Mouse (Mus musculus) neural tube, embryonic 14.5 days (tissue): ENCODE measurements around the gene Gm35315. TPM values are rescaled to one million over a fixed set of nuclear protein-coding genes. Genes with fewer than 3 reads are reported as not detected.
"Not testable (repeated sequence)": the region's sequence is repeated elsewhere in the genome, so short reads cannot be mapped to it uniquely, and the experiment has no call there.

ENCODE experiments used
- ATAC-seq: fragments of 200-750 bp; cut with Nextera tagmentation; 2 replicates; pipeline ENCODE4 v1.8.0; 2017; ENCODE audit warnings: low read depth, mild to moderate bottlenecking, moderate TSS enrichment, moderate library complexity
- H3K27ac ChIP-seq: fragments of 300-500 bp; sonication (generic); 2 replicates; pipeline ENCODE4 v1.5.1; 2014; ENCODE audit warnings: low read depth, mild to moderate bottlenecking, control low read depth, low read length, moderate library complexity, mixed read lengths
- H3K27me3 ChIP-seq: fragments of 300-500 bp; sonication (generic); 2 replicates; pipeline ENCODE4 v1.6.1; 2014; ENCODE audit warnings: low read length; ENCODE audit not compliant: control insufficient read depth, insufficient read depth
- H3K36me3 ChIP-seq: fragments of 300-500 bp; sonication (generic); 2 replicates; pipeline ENCODE4 v1.6.1; 2014; ENCODE audit warnings: low read length, mixed read lengths; ENCODE audit not compliant: control insufficient read depth, insufficient read depth
- H3K4me1 ChIP-seq: fragments of 300-500 bp; sonication (generic); 2 replicates; pipeline ENCODE4 v1.6.1; 2014; ENCODE audit warnings: low read length; ENCODE audit not compliant: control insufficient read depth, insufficient read depth
- H3K4me2 ChIP-seq: fragments of 300-500 bp; sonication (generic); 2 replicates; pipeline ENCODE4 v1.6.1; 2014; ENCODE audit warnings: mild to moderate bottlenecking, low read depth, low read length, control low read depth
- H3K4me3 ChIP-seq: fragments of 300-500 bp; sonication (generic); 2 replicates; pipeline ENCODE4 v1.5.1; 2014; ENCODE audit warnings: low read depth, low read length, control low read depth, mixed read lengths
- H3K9ac ChIP-seq: fragments of 300-500 bp; sonication (generic); replicated peaks from 2 replicates; pipeline ENCODE4 v1.6.1; 2014; ENCODE audit warnings: low read depth, mild to moderate bottlenecking, control low read depth, low read length, mixed read lengths
- H3K9me3 ChIP-seq: fragments of 300-500 bp; sonication (generic); 2 replicates; pipeline ENCODE4 v1.6.1; 2016; ENCODE audit warnings: low read length; ENCODE audit not compliant: control insufficient read depth
- WGBS: fragments of 180-500 bp; shearing (Covaris S2); extraction: QIAGEN DNeasy Blood & Tissue Kit; methylation state at CpG from one replicate; pipeline ENCODE4 v1.1.7; 2014; 5-methylcytosine and 5-hydroxymethylcytosine counted together
- polyA plus RNA-seq: library from polyadenylated mRNA; unstranded; fragments of >200 nt; fragmentation: Nextera tagmentation; extraction: Ambion mirVana; gene quantifications from 2 replicates; pipeline ENCODE4 v1.2.1, GENCODE M21; 2014

Gene Gm35315
- polyA plus RNA-seq, 1 experiment from 2014 or later, result 0.50 TPM

DNA sequence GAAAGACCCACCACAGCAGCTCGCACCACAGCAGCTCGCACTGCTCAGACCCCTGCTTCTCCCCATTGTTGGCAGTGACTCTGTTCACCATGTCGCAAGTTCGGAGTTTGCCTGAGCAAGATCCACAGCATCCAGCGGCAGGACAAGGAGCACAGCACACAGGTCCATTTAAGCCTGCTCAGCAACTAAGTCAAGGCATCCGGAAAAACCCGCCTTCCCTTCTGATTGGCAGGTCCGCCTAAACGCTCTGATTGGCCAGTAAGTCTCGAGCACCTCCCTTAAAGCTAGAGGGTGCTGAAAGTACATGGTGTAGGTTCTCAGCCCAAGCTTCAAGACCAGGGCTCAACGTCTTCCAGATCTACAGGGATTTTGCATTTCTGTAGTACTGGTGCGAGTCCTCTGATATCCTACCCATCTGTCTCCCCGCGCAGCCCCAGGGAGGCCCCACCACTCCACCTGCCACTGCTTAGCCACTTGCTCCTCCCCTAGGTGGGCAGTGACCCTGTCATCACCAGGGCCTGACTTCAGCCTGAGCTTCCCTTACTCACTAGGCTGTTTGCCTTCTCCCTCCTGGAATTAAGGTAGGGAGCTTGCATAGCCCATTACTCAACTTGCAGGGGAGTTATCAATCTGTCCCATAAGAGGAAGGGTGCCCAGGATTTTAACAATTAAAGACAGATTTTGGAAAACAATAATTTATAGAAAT, 7.9 kb downstream of the Gm35315 start:
- WGBS, result 42% methylated on average over 14 of the region's 14 CpGs
- Histone ChIP-seq H3K9me3 (no peaks in the 10 kb centered on the region), H3K36me3 (no peaks in the 10 kb centered on the region), H3K4me2 (no peak overlapping the region), H3K27me3 (no peaks in the 10 kb centered on the region), H3K27ac (no peak overlapping the region), H3K4me1 (no peaks in the 10 kb centered on the region), H3K4me3 (no peak overlapping the region), H3K9ac (no peak overlapping the region)
- ATAC-seq, result no peak

DNA sequence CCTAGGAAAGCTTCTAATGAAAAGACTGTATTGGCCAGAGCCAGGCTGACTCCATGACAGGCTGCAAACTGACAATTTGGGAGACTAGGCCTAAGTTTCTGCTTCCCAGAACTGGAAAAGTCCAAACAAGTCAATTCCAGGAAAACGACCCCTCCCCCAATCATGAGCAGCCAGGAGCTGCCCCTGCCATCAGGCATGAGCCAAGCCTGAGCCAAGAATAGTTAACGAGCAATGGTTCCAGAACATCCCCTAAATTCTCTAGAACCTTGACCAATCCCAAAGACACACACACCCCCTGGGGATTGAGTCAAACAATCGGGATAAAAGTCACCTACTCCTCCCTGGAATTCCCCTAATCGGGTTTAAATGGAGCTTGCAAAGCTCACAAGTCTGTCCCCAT, 11.3 kb downstream of the Gm35315 start:
- H3K36me3 ChIP-seq, result no peaks in the 10 kb centered on the region
- WGBS, result 90% methylated on average over 4 of the region's 4 CpGs
- H3K9ac ChIP-seq, result no peak overlapping the region
- no peak overlapping the region for H3K4me2 ChIP-seq
- no peaks in the 10 kb centered on the region for H3K4me1 ChIP-seq
- no peak overlapping the region for H3K27ac ChIP-seq
- H3K27me3 ChIP-seq, result no peaks in the 10 kb centered on the region
- ATAC-seq, result no peak
- no peak overlapping the region for H3K4me3 ChIP-seq
- peaks cover 10% of the 10 kb centered on the region; the same call in 1 of the 2 replicates for H3K9me3 ChIP-seq

DNA sequence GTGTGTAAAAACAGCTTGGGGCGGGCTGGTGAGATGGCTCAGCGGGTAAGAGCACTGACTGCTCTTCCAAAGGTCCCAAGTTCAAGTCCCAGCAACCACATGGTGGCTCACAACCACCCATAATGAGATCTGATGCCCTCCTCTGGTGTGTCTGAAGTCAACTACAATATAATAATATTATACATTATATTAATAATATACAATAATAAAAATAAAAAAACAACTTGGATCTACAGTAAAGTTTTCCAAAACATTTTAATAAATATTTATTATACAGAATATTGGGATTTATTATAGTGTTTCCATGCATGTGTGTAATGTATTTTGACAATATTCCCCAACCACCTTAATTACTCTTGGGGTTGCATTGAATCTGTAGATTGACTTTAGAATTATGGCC, 21.8 kb downstream of the Gm35315 start, which contains the start of gene Gm17655:
Gene Gm17655 (minus strand): TSS at position 101 of the 400 bp plus-strand sequence.
- not testable (repeated sequence) for H3K9ac ChIP-seq, H3K4me1 ChIP-seq, H3K27me3 ChIP-seq, H3K36me3 ChIP-seq, H3K27ac ChIP-seq, H3K4me2 ChIP-seq, H3K4me3 ChIP-seq, H3K9me3 ChIP-seq, ATAC-seq
- 69% methylated on average over 2 of the region's 2 CpGs for WGBS

DNA sequence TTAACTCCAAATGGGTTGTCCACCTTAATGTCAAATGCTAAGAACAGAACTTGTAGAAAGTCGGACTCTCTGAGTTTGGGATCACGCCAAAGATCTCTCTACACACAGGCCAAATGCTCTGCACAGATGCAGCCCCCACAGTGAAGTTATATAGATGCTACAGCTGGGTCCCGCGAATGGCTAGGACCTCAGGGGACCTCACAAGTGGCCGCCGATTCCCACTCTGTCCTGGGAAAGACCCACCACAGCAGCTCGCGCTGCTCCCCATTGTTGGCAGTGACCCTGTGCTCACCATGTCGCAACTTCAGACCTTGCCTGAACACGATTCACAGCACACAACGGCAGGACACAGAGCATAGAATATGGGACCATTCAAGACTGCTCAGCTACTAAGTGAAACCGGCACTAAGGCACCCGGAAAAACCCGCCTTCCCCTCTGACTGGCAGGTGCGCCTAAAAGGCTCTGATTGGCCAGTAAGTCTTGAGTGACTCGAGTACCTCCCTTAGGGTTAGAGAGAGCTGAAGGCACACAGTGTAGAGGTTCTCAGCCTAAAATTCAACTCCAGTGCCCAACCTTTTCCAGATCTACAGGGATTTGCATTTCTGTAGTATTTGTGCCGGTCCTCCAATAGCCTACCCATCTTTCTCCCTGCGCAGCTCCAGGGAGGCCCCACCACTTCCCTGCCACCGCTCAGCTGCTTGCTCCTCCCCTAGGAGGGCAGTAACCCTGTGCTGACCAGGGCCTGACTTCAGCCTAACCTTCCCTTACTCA, 36.4 kb downstream of the Gm35315 start:
- Histone ChIP-seq H3K27me3 (no peaks in the 10 kb centered on the region), H3K4me3 (peak overlapping the region; percentile 36), H3K27ac (no peak overlapping the region), H3K4me1 (no peaks in the 10 kb centered on the region), H3K9me3 (no peaks in the 10 kb centered on the region), H3K9ac (peak overlapping the region; percentile 18), H3K36me3 (no peaks in the 10 kb centered on the region), H3K4me2 (peak overlapping the region; percentile 54)
- 3% methylated on average over 19 of the region's 19 CpGs for WGBS
- peak; percentile 99 for ATAC-seq

Other genes with a start within 250 kb of the Gm35315 start
- 0.59 and 0.76 TPM in 2 replicates for gene Gm15446, start 171.0 kb downstream of the Gm35315 start, polyA plus RNA-seq
- gene Zfp932, start 97.9 kb downstream of the Gm35315 start, polyA plus RNA-seq, result 29.8 and 30.8 TPM in 2 replicates
- gene Gm17655, start 21.9 kb downstream of the Gm35315 start, polyA plus RNA-seq, result 5.3 and 7.5 TPM in 2 replicates
- 2.0 and 2.7 TPM in 2 replicates for gene Plcxd1, start 5.5 kb upstream of the Gm35315 start, polyA plus RNA-seq
- gene Gtpbp6, start 13.8 kb upstream of the Gm35315 start, polyA plus RNA-seq, result 57.3 and 61.5 TPM in 2 replicates
- gene Zfp605, start 15.7 kb upstream of the Gm35315 start, polyA plus RNA-seq, result 12.2 and 17.1 TPM in 2 replicates
- gene Chfr, start 41.4 kb upstream of the Gm35315 start, polyA plus RNA-seq, result 101 and 108 TPM in 2 replicates
- 30.4 and 31.5 TPM in 2 replicates for gene Golga3, start 82.3 kb upstream of the Gm35315 start, polyA plus RNA-seq
- gene Ankle2, start 136.6 kb upstream of the Gm35315 start, polyA plus RNA-seq, result 30.4 and 33.8 TPM in 2 replicates
- 111 and 113 TPM in 2 replicates for gene Pgam5, start 175.5 kb upstream of the Gm35315 start, polyA plus RNA-seq
- gene Pxmp2, start 191.8 kb upstream of the Gm35315 start, polyA plus RNA-seq, result 10.0 and 11.9 TPM in 2 replicates
- gene Pole, start 191.9 kb upstream of the Gm35315 start, polyA plus RNA-seq, result 5.9 and 8.2 TPM in 2 replicates
- 9.0 and 10.0 TPM in 2 replicates for gene P2rx2, start 248.8 kb upstream of the Gm35315 start, polyA plus RNA-seq